Mouse (Mus musculus): ENCODE measurements at regions not wholly inside any gene's neighbourhood (a gene's known extent, or its start where the extent isn't known, plus 50 kb on each side); places are given as distances from the start of the nearest gene placed in this dataset.

DNA sequence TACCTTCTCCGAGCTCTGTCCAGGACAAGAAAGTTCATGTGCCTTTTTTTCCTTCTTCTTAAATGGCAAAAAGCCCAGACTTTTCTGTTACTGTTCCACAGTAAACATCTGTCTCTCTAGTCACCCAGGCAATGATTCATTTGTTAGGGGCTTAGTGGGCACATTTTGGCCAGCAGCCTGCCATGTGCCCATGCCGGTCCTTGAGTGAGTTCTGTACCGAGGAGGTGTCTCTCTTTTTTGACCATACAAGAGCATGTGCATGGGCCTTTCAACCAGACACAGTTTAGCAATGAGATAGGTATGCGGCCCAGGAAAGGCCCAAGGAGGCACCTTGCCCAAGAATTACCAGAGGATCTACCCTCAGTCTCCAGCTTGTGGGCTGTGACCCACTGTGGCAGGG is 551.0 kb upstream of the Hsf2 start:
- no peak for DNase-seq (ENCODE audit: low read depth, low spot score)
- no peak overlapping the region for H3K4me3 ChIP-seq (ENCODE audit: insufficient read depth in 1 of 2, low read depth in 1 of 2, low read length in 2 of 2, poor library complexity in 1 of 2, severe bottlenecking in 1 of 2)
- in situ Hi-C loops (cut with MboI; ENCODE audit: low sequenced_read_pairs in 2 of 2, unreplicated experiment in 2 of 2), result no loop called here
- H3K9ac ChIP-seq (ENCODE audit: insufficient read depth, low read depth, low read length, poor library complexity, severe bottlenecking), result no peak overlapping the region
- H3K4me1 ChIP-seq (ENCODE audit: control insufficient read depth in 2 of 2, insufficient read depth in 2 of 2, low read length in 2 of 2, poor library complexity in 1 of 2), result no peaks in the 10 kb centered on the region
- TF ChIP-seq HCFC1 (IDR thresholded peaks at IDR 0.05; ENCODE audit: borderline replicate concordance, insufficient read depth, low read length) (no peak), ZC3H11A (IDR thresholded peaks at IDR 0.05; ENCODE audit: borderline replicate concordance, low read depth, low read length) (no peak), ZNF384 (IDR thresholded peaks at IDR 0.05; ENCODE audit: low read depth, low read length) (no peak), CHD2 (IDR thresholded peaks at IDR 0.05; ENCODE audit: low read depth, low read length) (no peak), MAFK (IDR thresholded peaks at IDR 0.05; ENCODE audit: insufficient read depth, low read depth, low read length) (no peak)
- no peaks in the 10 kb centered on the region for H3K9me3 ChIP-seq (ENCODE audit: control insufficient read depth, insufficient read depth, low read depth, low read length)
- no peaks in the 10 kb centered on the region for H3K36me3 ChIP-seq (ENCODE audit: control insufficient read depth, insufficient read depth, low read length, poor library complexity, severe bottlenecking)
- no peak overlapping the region for H3K27ac ChIP-seq (ENCODE audit: insufficient read depth, low read depth, low read length, poor library complexity, severe bottlenecking)

DNA sequence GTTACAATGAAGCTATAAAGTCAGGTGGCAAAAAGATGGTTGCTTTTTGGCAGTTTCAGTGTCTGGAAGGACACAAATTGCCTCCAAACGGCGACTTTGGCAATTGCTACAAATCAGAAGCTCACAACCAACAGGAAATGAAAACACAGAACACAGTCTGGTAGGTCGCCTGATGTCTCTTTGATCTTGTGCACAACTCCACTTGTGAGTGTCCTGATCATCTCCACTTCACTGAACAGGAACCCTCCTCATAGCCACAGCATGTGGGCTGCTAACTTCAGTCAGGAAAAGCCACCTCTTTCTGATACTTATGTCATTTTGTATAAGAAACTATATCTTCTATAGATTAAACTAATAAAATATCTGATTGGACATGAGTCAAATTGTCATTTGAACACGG is 544.2 kb upstream of the Hsf2 start:
- DNase-seq (ENCODE audit: low read depth, low spot score), result no peak
- in situ Hi-C loops (cut with MboI; ENCODE audit: low sequenced_read_pairs in 2 of 2, unreplicated experiment in 2 of 2), result no loop called here
- H3K4me3 ChIP-seq (ENCODE audit: insufficient read depth in 1 of 2, low read depth in 1 of 2, low read length in 2 of 2, poor library complexity in 1 of 2, severe bottlenecking in 1 of 2), result no peak overlapping the region
- no peaks in the 10 kb centered on the region for H3K36me3 ChIP-seq (ENCODE audit: control insufficient read depth, insufficient read depth, low read length, poor library complexity, severe bottlenecking)
- no peak overlapping the region for H3K9ac ChIP-seq (ENCODE audit: insufficient read depth, low read depth, low read length, poor library complexity, severe bottlenecking)
- TF ChIP-seq ZC3H11A (IDR thresholded peaks at IDR 0.05; ENCODE audit: borderline replicate concordance, low read depth, low read length) (no peak), MAFK (IDR thresholded peaks at IDR 0.05; ENCODE audit: insufficient read depth, low read depth, low read length) (no peak), HCFC1 (IDR thresholded peaks at IDR 0.05; ENCODE audit: borderline replicate concordance, insufficient read depth, low read length) (no peak), ZNF384 (IDR thresholded peaks at IDR 0.05; ENCODE audit: low read depth, low read length) (no peak), CHD2 (IDR thresholded peaks at IDR 0.05; ENCODE audit: low read depth, low read length) (no peak)
- no peaks in the 10 kb centered on the region for H3K4me1 ChIP-seq (ENCODE audit: control insufficient read depth in 2 of 2, insufficient read depth in 2 of 2, low read length in 2 of 2, poor library complexity in 1 of 2)
- H3K9me3 ChIP-seq (ENCODE audit: control insufficient read depth, insufficient read depth, low read depth, low read length), result no peaks in the 10 kb centered on the region
- no peak overlapping the region for H3K27ac ChIP-seq (ENCODE audit: insufficient read depth, low read depth, low read length, poor library complexity, severe bottlenecking)

DNA sequence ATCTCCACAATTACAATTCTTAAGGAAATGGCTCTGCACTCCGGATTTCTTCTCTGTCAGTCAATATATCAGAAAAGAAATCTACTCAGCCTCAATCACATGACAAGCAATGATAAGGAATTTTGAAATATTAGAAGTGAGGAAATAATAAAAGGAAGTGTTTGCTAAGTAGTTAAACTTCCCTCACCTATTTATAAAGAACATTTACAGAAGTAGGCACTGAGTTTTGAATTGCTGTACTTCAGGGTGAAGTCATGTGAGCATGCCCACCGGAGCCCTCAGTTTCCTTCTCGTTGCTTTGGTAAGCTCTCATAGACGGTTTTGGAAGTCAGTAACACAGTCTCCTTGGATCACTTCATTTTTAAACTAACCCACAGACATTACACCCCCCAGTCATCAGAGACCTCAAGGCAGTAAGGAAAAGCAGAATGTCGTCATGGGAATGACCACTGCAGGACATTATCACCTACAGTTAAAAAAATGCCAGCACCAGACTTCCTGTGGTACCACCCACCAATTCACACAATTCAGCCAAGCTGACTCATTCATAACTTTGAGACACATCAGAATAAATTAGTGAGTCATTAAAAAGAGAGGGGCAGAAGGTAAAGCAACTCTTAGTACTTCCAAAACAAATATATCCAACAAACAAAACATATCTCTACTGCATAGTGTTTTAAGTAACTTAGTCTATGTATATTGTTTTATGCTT is 541.6 kb upstream of the Hsf2 start:
- in situ Hi-C loops (cut with MboI; ENCODE audit: low sequenced_read_pairs in 2 of 2, unreplicated experiment in 2 of 2), result no loop called here

DNA sequence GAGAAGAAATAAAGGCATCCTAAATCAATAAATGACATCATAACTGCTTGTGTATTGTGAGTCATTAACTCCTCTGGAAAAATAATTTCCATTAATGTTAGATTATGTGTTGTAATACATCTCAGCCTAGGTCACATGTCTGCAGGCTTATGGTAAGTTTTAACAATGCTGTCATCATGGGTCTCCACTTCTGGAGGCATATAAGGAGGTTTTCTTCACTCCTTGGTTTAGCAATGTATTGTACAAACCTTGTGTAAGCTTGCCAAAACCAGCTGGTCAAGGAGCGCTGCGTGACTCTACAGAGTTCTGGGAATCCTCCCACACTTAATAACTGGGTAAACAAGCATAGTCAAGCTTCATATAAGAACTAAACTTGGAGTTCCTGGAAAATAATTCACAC is 529.5 kb upstream of the Hsf2 start:
- TF ChIP-seq HCFC1 (IDR thresholded peaks at IDR 0.05; ENCODE audit: borderline replicate concordance, insufficient read depth, low read length) (no peak), ZNF384 (IDR thresholded peaks at IDR 0.05; ENCODE audit: low read depth, low read length) (no peak), CHD2 (IDR thresholded peaks at IDR 0.05; ENCODE audit: low read depth, low read length) (no peak)
- Histone ChIP-seq H3K4me3 (ENCODE audit: insufficient read depth in 1 of 2, low read depth in 1 of 2, low read length in 2 of 2, poor library complexity in 1 of 2, severe bottlenecking in 1 of 2) (no peak overlapping the region), H3K9me3 (ENCODE audit: control insufficient read depth, insufficient read depth, low read depth, low read length) (no peaks in the 10 kb centered on the region), H3K36me3 (ENCODE audit: control insufficient read depth, insufficient read depth, low read length, poor library complexity, severe bottlenecking) (no peaks in the 10 kb centered on the region), H3K9ac (ENCODE audit: insufficient read depth, low read depth, low read length, poor library complexity, severe bottlenecking) (no peak overlapping the region), H3K4me1 (ENCODE audit: control insufficient read depth in 2 of 2, insufficient read depth in 2 of 2, low read length in 2 of 2, poor library complexity in 1 of 2) (no peaks in the 10 kb centered on the region), H3K27ac (ENCODE audit: insufficient read depth, low read depth, low read length, poor library complexity, severe bottlenecking) (no peak overlapping the region)
- in situ Hi-C loops (cut with MboI; ENCODE audit: low sequenced_read_pairs in 2 of 2, unreplicated experiment in 2 of 2), result no loop called here
- no peak for DNase-seq (ENCODE audit: low read depth, low spot score)

More for the DNA sequence above, 541.6 kb upstream of the Hsf2 start:
- DNase-seq (ENCODE audit: low read depth, low spot score), result no peak
- TF ChIP-seq ZNF384 (IDR thresholded peaks at IDR 0.05; ENCODE audit: low read depth, low read length) (no peak), HCFC1 (IDR thresholded peaks at IDR 0.05; ENCODE audit: borderline replicate concordance, insufficient read depth, low read length) (no peak), CHD2 (IDR thresholded peaks at IDR 0.05; ENCODE audit: low read depth, low read length) (no peak), MAFK (IDR thresholded peaks at IDR 0.05; ENCODE audit: insufficient read depth, low read depth, low read length) (no peak)
- Histone ChIP-seq H3K4me3 (ENCODE audit: insufficient read depth in 1 of 2, low read depth in 1 of 2, low read length in 2 of 2, poor library complexity in 1 of 2, severe bottlenecking in 1 of 2) (no peak overlapping the region), H3K27ac (ENCODE audit: insufficient read depth, low read depth, low read length, poor library complexity, severe bottlenecking) (no peak overlapping the region), H3K36me3 (ENCODE audit: control insufficient read depth, insufficient read depth, low read length, poor library complexity, severe bottlenecking) (no peaks in the 10 kb centered on the region), H3K4me1 (ENCODE audit: control insufficient read depth in 2 of 2, insufficient read depth in 2 of 2, low read length in 2 of 2, poor library complexity in 1 of 2) (no peaks in the 10 kb centered on the region), H3K9ac (ENCODE audit: insufficient read depth, low read depth, low read length, poor library complexity, severe bottlenecking) (no peak overlapping the region), H3K9me3 (ENCODE audit: control insufficient read depth, insufficient read depth, low read depth, low read length) (no peaks in the 10 kb centered on the region)
